In genomic region chr2:34026566-34027360, GRCm38 (mm10) we compare ENCODE assay signal across 10 mouse cellular contexts.
DNase-seq lines count a peak whose midpoint lies in the region; ATAC-seq and TF ChIP-seq lines count a peak whose summit lies in the region.
"Had no signal": no experiment of that assay in that cellular context is flagged by ENCODE, and none has a peak within 500 bp of the region (broad histone marks: within the 10 kb centered on the region; RNA-seq: fewer than 3 reads in every experiment).

No protein-coding gene starts in this region.

- peak; percentile 60; the same call in 1 of the 2 replicates for ATAC-seq in limb, embryonic 12.5 days (ENCODE audit: insufficient number of reproducible peaks, insufficient read depth, low FRiP score, low TSS enrichment, low read depth)
- ATAC-seq in midbrain, postnatal 0 days (ENCODE audit: low FRiP score), result peak; percentile 28; the same call in 1 of the 2 replicates
- no peak for ATAC-seq in monocyte, adult 5-6 weeks (replicated peaks; ENCODE audit: insufficient number of reproducible peaks, low FRiP score, low TSS enrichment, poor library complexity, severe bottlenecking)

- intact Hi-C loops in left cerebral cortex, postnatal 36 days (cut with DNase I), result no loop called here

- peaks cover 4% of the 10 kb centered on the region for H3K9me3 ChIP-seq in limb, embryonic 12.5 days
- no peaks in the 10 kb centered on the region for H3K9me3 ChIP-seq in midbrain, postnatal 0 days (ENCODE audit: low read length)

- H3K4me2 ChIP-seq in limb, embryonic 12.5 days, result no peak overlapping the region
- no peak overlapping the region for H3K4me2 ChIP-seq in midbrain, postnatal 0 days (ENCODE audit: low read depth, low read length, poor library complexity, severe bottlenecking)

- TF ChIP-seq POLR2A in brain, embryonic 14.5 days (IDR thresholded peaks at IDR 0.05; ENCODE audit: borderline replicate concordance, extremely low read depth, insufficient read depth, insufficient read length, poor library complexity, severe bottlenecking), result no peak

- H3K27ac ChIP-seq in layer of hippocampus, adult 2 months, result peak overlapping the region; percentile 55
- H3K27ac ChIP-seq in limb, embryonic 12.5 days, result 0 out of 2 replicates have a peak overlapping the region, but pooled peaks have one; percentile 26
- H3K27ac ChIP-seq in midbrain, postnatal 0 days (ENCODE audit: low read depth, low read length), result peak overlapping the region; percentile 28
- H3K27ac ChIP-seq: macrophage had no signal

- H3K4me1 ChIP-seq in limb, embryonic 12.5 days (replicated peaks), result peaks cover 29% of the 10 kb centered on the region
- H3K4me1 ChIP-seq in midbrain, postnatal 0 days (ENCODE audit: insufficient read depth, low read length), result peaks cover 17% of the 10 kb centered on the region

- H3K9ac ChIP-seq in limb, embryonic 12.5 days (replicated peaks), result no peak overlapping the region
- no peak overlapping the region for H3K9ac ChIP-seq in midbrain, postnatal 0 days (replicated peaks; ENCODE audit: low read length, poor library complexity, severe bottlenecking)

- H3K36me3 ChIP-seq in limb, embryonic 12.5 days, result no peaks in the 10 kb centered on the region
- H3K36me3 ChIP-seq in midbrain, postnatal 0 days (ENCODE audit: insufficient read depth, low read length), result no peaks in the 10 kb centered on the region

- no peak for DNase-seq in layer of hippocampus, adult 2 months (ENCODE audit: low spot score in 2 of 2)
- DNase-seq in layer of hippocampus, adult 9-10 months (ENCODE audit: low spot score), result no peak
- no peak for DNase-seq in brain, embryonic 14.5 days (ENCODE audit: low read depth)
- no peak for DNase-seq in midbrain, postnatal 0 days (ENCODE audit: low spot score)
- no peak for DNase-seq in adrenal gland, postnatal 14 days
- no peak for DNase-seq in left cerebral cortex, postnatal 36 days (ENCODE audit: low spot score in 2 of 2)
- DNase-seq: cerebellum, adult 11-12 months had no signal

- H3K4me3 ChIP-seq in layer of hippocampus, adult 2 months, result peak overlapping the region; percentile 2; the same call in 1 of the 2 replicates
- H3K4me3 ChIP-seq in limb, embryonic 12.5 days (replicated peaks), result no peak overlapping the region
- H3K4me3 ChIP-seq in midbrain, postnatal 0 days (ENCODE audit: low read depth, low read length), result no peak overlapping the region

- TF ChIP-seq CTCF in layer of hippocampus, adult 2 months (conservative IDR thresholded peaks at IDR 0.05), result peak; percentile 53
- TF ChIP-seq CTCF in brain, embryonic 14.5 days (IDR thresholded peaks at IDR 0.05; ENCODE audit: borderline replicate concordance, extremely low read depth, insufficient read depth, insufficient read length), result peak; percentile 25; the same call in 1 of the 2 replicates
- peak; percentile 50 for TF ChIP-seq CTCF in midbrain, postnatal 0 days (IDR thresholded peaks at IDR 0.05)

- H3K27me3 ChIP-seq in limb, embryonic 12.5 days, result peaks cover 2% of the 10 kb centered on the region; the same call in 1 of the 2 replicates
- no peaks in the 10 kb centered on the region for H3K27me3 ChIP-seq in midbrain, postnatal 0 days (ENCODE audit: insufficient read depth, low read length)

- 78% methylated on average over 16 of the region's 16 CpGs for WGBS in limb, embryonic 12.5 days
- WGBS in midbrain, postnatal 0 days, result 79% methylated on average over 16 of the region's 16 CpGs
